Mouse (Mus musculus) gastrocnemius, postnatal 10 days (tissue): ENCODE data around the gene Mylk. TPM values are rescaled to one million over a fixed set of nuclear protein-coding genes. Genes with fewer than 3 reads are reported as not detected.
"Not testable (repeated sequence)": the region's sequence is repeated elsewhere in the genome, so short reads cannot be mapped to it uniquely, and the experiment has no call there.

Experiments used
- DNase-seq: peaks from one replicate; pipeline ENCODE4 v3.0.0; 2021; ENCODE audit warnings: mixed read lengths
- long read RNA-seq, 2 experiments: library from polyadenylated mRNA; stranded (forward); transcript quantifications; one replicate each; pipeline ENCODE4 v2.0.0; 2021
- total RNA-seq, 2 experiments: library from RNA; stranded (reverse); gene quantifications; 2 replicates each; pipeline ENCODE4 v1.2.3; 2021

Gene Mylk
- 10 to 100 TPM; 33.0 to 38.8 TPM for total RNA-seq
- long read RNA-seq, experiment 1, partial matches to known transcripts: 9 of 17 reads
- long read RNA-seq, experiment 1, other reads (novel, unspliced or antisense): 6 of 17 reads
- long read RNA-seq, experiment 2, partial matches to known transcripts: 6 of 10 reads
- long read RNA-seq, experiment 2, other reads (novel, unspliced or antisense): 3 of 10 reads

- peak; percentile 83 for DNase-seq
Observed at GRCm38 (mm10) chr16:34745065-34745585, at the start of gene Mylk. Mylk (plus strand) TSS chr16:34745210.

- not testable (repeated sequence) for DNase-seq
Observed at GRCm38 (mm10) chr16:34698721-34699120, 46.3 kb upstream of the Mylk start.

GRCm38 (mm10) chr16:34700165-34700827 is 44.7 kb upstream of the Mylk start:
- peak; percentile 66 for DNase-seq

GRCm38 (mm10) chr16:34700828-34701216 is 44.2 kb upstream of the Mylk start:
- DNase-seq: no peak

- no peak for DNase-seq
Observed at GRCm38 (mm10) chr16:34706019-34706418, 39.0 kb upstream of the Mylk start.

GRCm38 (mm10) chr16:34706487-34706946 is 38.5 kb upstream of the Mylk start:
- DNase-seq: peak; percentile 14

- no peak for DNase-seq
Observed at GRCm38 (mm10) chr16:34711481-34711880, 33.5 kb upstream of the Mylk start.

GRCm38 (mm10) chr16:34725156-34725555 is 19.9 kb upstream of the Mylk start:
- no peak for DNase-seq

- DNase-seq: not testable (repeated sequence)
Observed at GRCm38 (mm10) chr16:34728610-34729009, 16.4 kb upstream of the Mylk start.

- no peak for DNase-seq
Observed at GRCm38 (mm10) chr16:34729371-34729770, 15.6 kb upstream of the Mylk start.

GRCm38 (mm10) chr16:34738656-34739233 is 6.3 kb upstream of the Mylk start:
- DNase-seq: no peak

GRCm38 (mm10) chr16:34742930-34743329 is 2.1 kb upstream of the Mylk start:
- DNase-seq: no peak

GRCm38 (mm10) chr16:34748081-34748720 is 3.2 kb downstream of the Mylk start:
- no peak for DNase-seq

GRCm38 (mm10) chr16:34749536-34749935 is 4.5 kb downstream of the Mylk start:
- DNase-seq: no peak

- no peak for DNase-seq
Observed at GRCm38 (mm10) chr16:34752026-34752425, 7.0 kb downstream of the Mylk start.

GRCm38 (mm10) chr16:34752977-34753376 is 8.0 kb downstream of the Mylk start:
- no peak for DNase-seq

GRCm38 (mm10) chr16:34756991-34757390 is 12.0 kb downstream of the Mylk start:
- DNase-seq: no peak

GRCm38 (mm10) chr16:34758205-34758604 is 13.2 kb downstream of the Mylk start:
- DNase-seq: no peak

- DNase-seq: no peak
Observed at GRCm38 (mm10) chr16:34763959-34764591, 19.1 kb downstream of the Mylk start.

GRCm38 (mm10) chr16:34765666-34766065 is 20.7 kb downstream of the Mylk start:
- DNase-seq: no peak

GRCm38 (mm10) chr16:34766193-34766592 is 21.2 kb downstream of the Mylk start:
- no peak for DNase-seq

- DNase-seq: no peak
Observed at GRCm38 (mm10) chr16:34767443-34767842, 22.4 kb downstream of the Mylk start.
